Mouse (Mus musculus) olfactory bulb, adult 2 months (tissue): Measurements from ENCODE around the gene BC067074.

Experiments used
- CTCF ChIP-seq: fragments of 200-500 bp; IDR thresholded peaks from 2 replicates; pipeline ENCODE4 v1.5.1; 2012; ENCODE audit warnings: low read depth, mild to moderate bottlenecking, low read length, moderate library complexity; ENCODE audit not compliant: insufficient read depth
- POLR2A ChIP-seq: fragments of 200-500 bp; IDR thresholded peaks from 2 replicates; pipeline ENCODE4 v1.6.1; 2012; ENCODE audit warnings: mild to moderate bottlenecking, low read depth, low read length, moderate library complexity; ENCODE audit not compliant: insufficient read depth

GRCm38 (mm10) chr13:113353546-113353945 lies 60.6 kb downstream of the BC067074 start:
- TF ChIP-seq CTCF: no peak
- TF ChIP-seq POLR2A: no peak
